Mouse (Mus musculus) ES-CJ7 (cell line): ENCODE measurements around the gene Mras.
A peak's percentile ranks its signal among the peaks of the same experiment; 100 is the strongest.

Experiments used
- DNase-seq: peaks from one replicate; pipeline ENCODE4 v3.0.0; 2011; ENCODE audit warnings: low read depth, low spot score

Mras gene

DNA sequence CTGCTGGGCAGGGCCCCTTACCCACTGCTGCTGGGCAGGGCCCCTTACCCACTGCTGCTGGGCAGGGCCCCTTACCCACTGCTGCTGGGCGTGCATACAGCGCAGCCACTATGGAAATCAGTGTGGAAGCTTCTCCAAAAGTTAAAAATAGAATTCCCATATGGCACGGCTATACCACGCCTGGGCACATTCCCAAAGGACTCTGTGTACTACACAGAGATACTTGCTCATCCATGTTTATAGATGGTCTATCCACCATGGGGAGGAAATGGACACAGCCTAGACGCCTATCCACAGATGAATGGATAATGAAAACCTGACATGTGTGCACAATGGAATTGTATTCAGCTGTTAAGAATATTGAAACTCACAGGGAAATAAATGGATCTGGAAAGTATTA lies 3.8 kb upstream of the Mras start:
- DNase-seq: no peak

DNA sequence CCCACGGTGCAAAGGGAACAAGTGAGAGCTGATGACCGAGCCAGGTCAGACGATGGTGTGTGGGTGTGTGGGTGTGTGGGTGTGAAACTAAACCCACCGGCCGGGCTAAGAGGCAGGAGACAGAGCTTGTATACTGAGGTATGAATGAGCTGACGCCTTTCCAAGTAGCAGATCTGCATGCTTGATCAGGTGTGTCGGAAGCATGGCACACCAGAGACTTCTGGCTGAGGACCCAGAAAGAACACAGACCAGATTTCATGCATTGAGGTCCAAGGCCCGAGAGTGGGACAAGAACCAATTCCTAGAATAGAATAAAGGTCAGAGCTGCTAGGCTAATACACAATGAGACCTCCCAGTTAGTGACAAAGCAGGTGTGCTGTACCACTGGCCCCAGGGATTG lies 1.9 kb upstream of the Mras start:
- DNase-seq: no peak

DNA sequence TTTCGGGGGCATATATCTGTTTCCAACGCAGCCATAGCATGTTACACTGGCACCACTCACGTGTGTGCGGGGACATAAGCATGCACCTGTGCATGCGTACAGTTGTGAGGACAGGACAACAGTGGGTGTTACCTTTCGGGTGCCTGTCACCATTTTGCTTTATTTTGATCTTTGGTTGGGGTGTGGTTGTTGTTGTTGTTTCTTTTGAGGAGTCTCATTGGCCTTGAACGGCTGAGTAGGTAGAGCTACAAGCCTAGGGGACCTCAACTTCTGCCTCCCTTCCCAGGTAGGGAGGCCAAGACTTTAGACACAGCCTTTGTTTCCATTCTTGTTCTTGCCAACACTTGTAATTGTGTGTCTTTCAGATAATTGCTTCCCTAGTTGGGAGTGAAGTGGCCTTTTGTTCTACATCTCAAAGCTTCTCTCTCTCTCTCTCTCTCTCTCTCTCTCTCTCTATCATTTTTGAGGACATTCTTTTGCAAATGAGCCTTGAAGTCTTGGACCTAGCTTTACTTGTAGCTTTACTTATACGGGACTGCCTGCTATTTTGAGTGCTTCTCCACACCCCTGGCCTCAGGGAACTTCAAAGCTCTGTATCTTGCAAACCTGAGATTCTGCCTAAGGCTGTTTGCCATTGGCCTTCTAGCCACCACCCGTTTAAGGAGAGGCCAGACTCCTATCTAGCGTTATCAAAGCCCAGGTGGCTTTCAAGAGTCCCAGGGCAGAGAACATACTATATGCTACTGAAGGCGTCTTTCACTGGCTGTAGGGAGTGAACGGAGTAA lies 792 bp upstream of the Mras start:
- DNase-seq: peak; percentile 61

DNA sequence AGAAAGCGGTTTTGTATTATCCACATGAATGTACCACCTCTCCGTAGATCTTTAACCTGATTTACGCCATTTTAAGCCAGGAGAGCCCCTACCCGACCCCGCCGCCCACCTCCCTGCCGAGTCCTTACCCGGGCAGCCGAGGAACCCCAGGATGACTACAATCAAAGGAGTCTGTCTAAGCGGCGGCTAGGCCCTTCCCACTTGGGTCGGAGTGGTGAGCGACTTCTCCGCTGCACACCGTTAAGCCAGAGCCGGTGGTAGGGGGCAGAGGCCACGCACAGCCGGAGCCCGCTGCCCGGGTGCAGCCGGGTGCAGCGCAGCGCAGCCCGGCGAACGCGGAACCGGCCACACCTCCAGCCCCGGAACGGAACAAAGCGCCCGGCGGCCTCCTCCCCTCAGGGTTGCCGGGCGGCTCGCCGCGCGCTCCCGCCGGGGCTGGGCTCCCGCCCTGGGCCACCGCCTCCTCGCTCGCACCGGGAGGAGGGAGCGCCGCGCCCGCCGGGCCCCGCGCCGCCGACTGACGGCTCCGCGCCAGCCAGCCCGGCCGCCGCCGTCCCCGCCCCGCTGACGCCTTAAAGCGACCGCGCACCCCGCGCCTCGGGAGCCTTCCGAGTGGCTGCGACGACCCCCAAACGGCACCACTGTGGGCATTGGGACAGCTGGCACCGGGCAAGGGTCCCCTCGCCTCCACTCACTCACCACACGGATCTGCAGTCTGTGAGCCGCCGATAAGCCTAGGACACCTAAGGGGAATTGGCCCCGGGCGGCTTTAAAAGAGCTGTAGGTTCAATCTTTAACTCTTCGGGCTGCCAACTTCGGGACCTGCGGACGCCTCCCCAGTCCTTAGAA lies 775 bp downstream of the Mras start:
- DNase-seq: no peak

DNA sequence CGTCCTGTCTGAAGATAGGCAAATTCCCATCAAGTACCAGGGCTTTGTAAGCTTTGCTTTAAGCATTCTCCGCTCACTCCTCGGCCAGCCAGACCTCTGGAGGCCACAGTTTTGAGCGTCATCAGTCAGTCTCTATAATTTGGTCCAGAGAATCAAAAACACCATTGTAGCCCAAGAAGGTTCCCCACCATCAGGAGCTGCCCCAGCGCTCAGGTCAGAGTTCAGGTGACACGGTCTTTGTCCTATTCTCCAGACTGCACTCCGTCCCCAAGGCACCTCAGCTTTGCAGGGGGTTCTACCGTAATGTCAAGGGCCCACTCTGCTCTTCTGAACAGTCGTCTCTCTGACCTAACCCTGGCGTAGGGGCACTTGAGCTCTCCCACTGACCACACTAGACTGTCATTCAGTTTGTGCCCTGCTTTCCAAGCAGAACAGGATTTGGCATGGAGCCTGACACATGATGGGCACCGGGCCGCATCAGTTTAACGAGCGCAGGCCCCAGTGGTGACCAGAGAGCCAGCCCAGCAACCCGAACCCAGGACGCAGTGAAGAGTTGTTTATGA lies 1.5 kb downstream of the Mras start:
- DNase-seq: no peak

DNA sequence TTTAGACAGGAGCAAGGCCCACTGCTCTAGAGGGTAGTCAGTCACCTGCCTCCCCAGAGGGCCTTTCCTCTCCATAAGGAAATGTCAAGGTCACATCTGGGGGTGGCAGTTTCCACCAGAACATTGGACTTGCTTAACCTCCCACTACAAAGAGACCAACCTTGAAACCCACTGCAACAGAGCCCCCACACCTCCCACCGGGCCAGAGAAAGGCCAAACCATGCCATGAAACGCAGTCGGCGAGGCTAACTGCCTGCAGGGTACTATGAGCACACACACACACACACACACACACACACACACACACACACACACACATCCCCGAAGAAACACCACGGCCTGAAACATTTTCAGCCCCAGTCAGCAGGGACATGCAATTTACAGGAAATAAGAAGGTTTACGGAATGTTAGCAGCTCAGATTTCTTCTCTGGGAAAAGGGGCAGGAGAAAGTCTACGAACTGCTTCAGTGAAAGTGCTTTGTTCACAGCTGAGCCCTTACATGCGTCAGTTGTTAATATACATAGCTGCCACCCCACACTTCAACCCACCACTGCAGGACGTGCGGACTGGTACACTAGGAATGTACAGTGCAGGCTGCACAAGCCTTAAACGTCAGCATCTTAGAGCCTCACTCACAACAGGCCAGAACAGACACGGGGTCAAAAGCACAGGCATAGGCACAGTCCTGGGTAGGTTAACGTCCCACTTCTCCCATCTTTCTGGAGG lies 2.1 kb downstream of the Mras start:
- DNase-seq: peak; percentile 67

DNA sequence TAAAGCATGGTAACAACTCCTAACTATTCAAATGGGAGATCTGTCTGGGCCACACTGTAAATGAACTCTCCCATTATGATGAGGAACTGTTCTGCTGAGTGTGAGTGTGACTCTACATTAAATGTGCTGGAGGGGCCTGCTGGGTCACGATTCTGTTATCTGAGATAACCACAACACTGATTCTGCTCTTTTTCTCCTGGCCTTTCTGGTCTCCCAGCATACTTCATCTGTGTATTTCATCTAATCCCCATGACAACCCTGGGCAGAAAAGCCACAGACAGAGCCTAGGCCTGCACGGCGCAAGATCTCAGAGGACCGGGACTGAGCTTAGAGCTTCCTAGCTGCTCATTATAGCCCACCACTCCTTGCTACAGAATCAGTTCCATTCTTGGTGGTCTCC lies 4.7 kb downstream of the Mras start:
- no peak for DNase-seq

DNA sequence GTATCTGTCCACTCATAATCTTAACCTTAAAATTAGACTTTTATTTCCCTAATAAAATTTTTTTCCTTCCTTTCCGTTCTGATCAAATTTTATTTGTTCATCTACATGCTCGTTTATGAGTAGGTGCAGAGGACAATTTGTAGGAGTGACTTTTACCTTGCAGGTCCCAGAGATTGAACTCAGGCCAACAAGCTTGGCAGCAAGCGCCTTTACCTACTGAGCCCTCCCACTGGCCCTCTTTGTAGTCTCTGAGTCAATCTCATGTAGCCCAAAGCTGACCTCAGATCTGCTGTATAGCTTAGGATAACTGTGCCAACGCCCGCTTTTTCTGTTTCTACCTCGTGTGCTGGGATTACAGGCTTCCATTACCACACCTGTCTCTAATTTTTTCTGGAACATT lies 5.2 kb downstream of the Mras start:
- peak; percentile 9 for DNase-seq

DNA sequence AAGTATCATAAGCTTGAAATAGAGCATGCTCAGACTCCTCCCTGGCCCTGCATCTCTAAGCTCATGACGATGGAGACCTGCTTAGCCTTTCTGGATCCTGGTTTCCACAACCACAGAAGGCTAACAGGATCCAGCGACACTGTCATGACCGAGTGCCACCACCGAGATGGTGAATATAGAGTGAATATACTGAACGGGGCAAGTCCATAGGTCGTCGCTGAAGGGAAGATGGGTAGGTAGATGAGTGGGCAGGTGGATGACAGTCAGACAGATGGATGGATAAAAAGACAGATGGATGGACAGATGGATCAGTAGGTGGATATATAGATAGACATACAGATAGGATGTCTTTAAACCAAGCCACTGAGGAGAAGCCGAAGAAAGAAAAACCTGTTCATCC lies 5.8 kb downstream of the Mras start:
- DNase-seq: no peak

DNA sequence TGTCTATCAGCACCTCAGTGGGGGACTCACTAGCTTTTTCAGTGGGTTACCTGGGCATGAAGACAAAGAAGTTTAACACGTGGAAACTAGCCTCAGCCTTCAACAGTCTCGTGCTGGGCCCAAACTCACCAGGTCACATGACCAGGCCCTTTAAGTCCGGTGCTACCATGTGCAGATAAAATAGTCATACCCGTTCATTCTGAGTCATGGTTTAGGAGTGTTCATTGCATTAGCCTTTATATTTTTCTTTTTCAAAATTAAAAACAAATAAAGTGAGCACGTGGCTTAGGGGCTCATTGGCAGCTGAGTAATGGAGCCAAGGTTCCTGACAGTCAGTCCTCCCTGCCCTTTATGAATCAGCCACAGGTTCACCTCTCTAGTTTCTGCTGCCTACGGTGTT lies 6.4 kb downstream of the Mras start:
- DNase-seq: no peak

DNA sequence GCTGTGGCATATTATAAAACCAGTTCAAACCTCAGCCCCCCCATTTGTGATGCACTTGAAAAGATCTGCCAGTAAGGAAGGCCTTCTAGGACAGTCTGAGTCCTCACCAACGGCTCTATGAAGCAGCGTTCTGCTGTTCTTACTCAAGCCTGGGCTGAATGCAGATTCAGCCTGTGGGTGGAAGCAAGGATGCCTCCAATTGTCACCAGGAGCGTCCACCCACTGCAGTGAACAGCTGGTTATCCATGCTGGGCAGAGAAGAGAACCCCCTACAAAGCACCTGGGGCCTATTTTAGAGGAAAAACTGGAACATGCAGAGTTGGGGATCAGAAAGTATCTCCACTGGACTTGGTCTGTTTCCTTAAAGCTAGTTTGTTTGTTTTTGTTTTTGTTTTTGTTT lies 7.3 kb downstream of the Mras start:
- no peak for DNase-seq

DNA sequence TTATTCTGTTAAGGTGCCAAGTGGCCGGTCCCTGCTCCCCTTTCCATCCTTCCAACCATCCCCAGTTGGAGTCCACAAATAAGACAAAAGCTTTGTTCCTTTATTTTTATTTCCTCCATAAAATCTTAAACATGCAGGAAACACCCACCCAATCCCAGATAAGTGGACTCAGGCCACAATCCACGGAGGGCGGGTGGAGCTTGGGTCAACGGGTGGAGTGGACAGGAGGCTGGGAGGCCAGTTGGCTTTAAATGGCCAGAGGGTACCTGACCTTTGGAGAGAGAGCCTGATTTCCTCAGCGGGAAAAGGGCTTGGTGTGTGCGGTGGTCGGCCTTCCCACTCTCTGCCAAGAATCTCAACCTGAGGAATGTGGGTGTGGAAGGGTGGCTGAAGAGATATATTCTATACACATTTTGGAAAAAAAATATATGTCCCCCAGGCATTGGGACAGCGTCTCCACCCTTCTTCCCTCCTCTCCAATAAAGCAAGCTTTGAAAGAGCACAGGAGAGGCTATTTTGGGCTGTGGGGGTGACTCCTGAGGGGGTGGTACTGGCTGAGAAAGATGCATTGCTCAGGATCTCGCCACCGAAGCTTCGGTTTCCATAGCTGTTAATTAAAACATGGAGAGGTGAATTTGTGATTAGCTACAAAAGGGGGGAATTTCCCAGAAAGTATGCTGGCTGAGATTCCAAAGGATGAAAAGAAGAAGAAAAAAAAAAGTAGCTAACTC lies 8.4 kb downstream of the Mras start:
- DNase-seq: peak; percentile 6

DNA sequence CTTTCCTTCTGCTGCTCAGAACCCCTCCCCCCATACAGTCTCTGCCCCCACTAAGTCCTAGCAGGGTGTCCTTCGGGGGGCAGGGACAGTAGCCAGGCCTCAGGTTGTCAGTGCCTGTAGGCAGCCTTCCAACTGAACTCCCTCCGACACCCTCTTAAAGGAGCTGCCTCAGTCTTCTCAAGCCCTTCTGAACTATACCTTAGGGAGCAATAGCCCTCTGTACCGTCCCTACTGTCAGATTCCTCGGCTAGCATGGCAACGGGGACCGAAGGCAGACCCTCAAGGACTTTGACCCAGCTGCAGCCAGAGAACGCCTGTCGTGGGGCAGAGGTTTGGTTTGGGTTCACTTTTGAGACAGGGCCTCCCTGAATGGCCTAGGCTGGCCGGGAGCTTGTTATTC lies 11.9 kb downstream of the Mras start:
- no peak for DNase-seq

DNA sequence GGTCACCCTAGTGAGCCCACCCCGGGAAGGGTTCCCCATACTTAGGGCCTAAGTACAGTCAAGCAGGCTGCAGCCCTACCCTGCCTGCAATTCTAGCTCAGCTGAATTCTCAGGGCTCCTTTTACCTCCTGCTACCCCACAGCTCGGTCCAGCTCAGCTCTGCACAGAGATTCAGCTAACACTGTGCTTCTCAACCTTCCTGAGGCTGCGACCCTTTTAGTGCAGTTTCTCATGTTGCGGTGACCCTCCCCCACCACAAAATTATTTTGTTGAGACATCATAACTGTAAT lies 12.7 kb downstream of the Mras start:
- DNase-seq: no peak

DNA sequence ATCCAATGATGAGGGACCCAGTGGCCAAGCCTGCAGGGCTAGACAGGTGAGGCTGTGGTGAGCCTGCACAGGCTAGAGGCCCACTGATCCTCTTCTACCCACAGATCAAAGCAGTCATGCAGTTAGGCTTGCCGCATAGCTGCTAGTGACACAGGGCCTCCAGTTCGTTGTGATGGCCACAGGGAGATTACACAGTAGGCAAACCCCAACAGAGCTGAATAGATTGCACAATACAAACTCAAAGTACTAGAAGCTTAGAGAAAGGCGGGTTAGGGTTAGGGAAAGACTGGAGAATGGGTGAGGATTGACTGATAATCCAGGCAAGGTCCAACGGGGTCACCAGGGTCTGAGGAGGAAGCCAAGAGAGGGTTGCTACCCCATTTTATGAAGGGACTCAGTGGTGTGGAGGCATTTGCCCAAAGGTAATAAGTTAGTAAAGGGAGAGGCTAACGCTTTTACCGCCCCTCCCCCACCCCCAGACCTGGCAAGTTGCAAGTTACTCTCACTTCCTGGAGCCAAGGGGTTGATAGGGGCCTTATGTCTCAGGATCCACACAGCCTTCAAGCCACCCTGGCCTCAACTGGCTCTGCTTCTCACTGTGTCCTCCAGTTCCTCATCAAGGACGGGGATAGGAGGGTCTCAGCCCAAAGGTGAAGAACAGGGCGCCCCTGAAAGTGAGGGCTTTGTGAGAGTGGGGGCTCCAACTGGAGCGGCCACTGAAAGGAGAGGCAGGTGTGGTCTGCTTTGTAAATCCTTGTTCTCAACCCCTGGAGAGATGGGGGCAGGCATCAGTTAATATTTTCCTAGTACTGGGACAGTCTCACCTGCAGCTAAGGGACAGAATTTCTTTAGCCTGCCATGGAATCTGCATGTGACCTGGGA lies 13.2 kb downstream of the Mras start:
- DNase-seq: peak; percentile 77

DNA sequence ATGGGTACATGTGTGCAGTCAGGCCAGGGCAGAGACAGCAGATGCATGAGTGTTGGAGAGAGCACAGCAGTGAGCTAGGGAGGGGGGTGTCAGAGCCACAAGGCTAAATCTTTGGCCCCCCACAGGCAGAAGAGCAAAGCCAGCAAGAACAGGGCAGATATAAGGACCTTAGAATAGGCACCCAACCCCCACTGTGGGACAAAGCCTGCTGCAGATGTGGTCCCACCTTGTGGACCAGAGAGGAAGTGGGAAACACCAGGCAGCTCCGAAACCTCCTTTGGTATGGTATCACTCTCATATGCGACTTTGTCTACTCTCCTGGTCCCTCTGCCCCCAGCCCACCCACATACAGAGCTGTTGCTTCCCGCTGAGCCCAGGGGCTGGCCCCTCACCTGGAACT lies 15.3 kb downstream of the Mras start:
- peak; percentile 86 for DNase-seq

DNA sequence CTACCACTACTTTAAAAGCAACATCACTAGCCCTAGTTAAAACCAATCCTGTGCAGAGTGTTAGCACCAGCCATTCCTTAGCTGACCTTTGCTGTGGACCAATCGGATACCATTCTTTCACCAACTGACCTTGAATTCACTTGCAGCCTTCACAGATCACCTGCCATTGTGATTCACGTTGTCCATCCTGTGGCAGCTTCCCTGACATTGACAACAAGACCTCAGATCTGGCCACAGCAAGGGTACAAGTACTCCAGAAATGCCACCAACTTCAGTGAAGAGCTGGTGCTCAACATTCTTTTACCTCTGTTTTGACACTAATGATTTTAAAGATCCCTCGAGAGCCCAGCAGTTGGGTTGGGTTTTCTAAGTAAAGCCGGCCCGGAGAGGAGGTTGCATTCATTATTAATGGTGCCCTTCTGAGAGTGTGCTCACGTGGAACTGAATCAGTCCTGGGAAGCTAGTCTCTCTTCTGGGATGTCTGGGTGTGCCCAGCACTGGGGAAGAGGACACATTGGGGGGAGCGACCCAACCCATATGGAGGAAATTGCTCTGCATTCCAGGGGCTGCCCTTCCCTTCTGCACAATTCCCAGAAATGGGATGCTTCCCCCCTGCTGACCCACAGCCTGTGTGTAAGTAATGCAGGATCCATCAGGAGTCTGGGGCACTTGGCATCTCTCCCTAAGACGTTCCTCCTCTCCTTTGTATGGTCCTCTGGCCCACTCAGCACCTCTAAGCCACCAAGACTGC lies 17.1 kb downstream of the Mras start:
- DNase-seq: peak; percentile 96

DNA sequence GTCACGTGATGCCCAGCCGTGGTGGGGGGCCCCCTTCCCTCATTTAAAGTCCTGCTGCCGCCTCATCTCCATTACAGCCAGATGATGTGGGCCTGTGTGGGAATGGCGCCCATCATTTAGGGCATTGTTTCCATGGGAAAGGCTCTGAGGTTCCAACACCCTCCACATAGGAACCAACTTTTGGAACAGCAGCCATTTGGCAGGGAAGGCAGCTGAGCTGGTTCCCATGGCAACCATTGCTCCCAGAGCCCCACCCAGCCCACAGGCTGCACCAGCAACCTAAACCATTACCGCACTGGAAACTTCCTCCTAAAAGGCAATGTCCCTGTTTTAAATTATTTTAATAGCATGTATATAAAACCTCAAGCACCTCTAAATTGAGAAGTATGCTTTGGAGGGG lies 18.8 kb downstream of the Mras start:
- peak; percentile 82 for DNase-seq

DNA sequence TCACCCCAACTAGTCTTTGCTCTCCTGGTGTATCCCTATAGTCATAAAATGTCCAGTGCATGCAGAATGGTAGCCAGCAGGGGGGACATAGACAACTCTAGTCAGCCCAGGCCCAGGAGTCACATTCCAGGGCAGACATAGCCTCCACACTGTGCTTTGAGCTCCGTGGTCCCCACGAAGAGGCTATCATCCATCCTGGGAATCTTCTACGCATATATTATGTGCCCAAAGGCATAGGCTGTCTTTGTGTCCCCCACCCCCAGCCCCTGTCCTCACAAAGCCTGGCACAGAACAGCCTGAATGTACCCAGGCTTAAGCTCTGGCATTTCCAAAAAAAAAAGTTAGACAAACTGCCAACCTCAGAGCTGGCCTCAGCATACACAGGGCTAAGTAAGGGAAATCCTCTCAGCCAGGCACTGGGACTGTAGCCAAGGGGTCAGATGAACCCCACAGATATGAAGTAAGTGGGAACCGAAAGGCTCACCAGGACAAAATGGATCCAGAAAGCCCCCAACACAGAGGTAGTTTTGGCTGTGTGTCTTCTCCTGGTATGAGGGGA lies 19.8 kb downstream of the Mras start:
- DNase-seq: no peak

DNA sequence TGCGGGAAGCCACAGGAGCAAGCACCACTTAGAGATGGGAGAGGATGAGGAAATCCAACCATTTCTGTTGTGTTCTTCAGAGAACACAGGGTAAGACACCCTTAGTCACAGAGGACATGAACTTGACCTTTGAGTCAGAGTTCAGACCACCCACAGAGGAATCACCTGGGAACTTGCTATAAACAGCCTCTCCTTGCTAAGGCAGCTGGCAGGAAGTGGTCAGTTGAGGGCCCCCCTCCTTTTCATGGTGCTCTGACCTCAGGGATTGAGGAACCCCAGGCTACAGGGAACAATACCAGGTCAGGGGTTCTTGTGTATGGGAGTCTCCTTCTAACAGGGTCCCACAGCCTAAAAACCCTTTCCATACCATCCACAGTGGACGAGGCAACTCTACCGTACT lies 20.4 kb downstream of the Mras start:
- DNase-seq: peak; percentile 84
